In the genomic region with DNA sequence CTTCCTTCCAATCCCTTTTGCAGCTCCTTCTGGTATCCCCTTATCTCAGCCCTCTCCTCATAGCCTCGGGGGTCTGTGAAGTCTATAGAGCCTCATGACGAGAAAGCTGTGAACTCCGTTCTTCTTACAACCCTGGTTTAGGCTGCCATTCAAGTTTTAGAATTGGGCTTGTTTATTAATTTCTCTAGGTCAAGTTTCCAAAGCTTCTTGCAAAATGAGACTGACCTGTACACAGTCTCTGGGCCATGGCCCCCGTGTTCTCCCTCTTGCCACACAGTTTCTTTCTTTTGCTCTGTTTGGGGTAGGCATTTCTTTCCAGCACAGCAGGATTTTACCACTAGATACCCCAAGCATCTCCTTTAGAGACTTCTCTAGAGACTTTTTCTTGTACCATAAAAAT, we compare ENCODE assay signal across 18 mouse cellular contexts.
"Had no signal": no experiment of that assay in that cellular context is flagged by ENCODE, and none has a peak within 500 bp of the region (broad histone marks: within the 10 kb centered on the region; RNA-seq: fewer than 3 reads in every experiment).

No protein-coding gene starts in this region.

- H3K4me2 ChIP-seq: limb, embryonic 12.5 days; limb, embryonic 15.5 days; liver, embryonic 13.5 days; midbrain, embryonic 12.5 days; midbrain, embryonic 15.5 days; neural tube, embryonic 12.5 days; neural tube, embryonic 15.5 days; stomach, embryonic 15.5 days had no signal

- H3K36me3 ChIP-seq: limb, embryonic 12.5 days; limb, embryonic 15.5 days; liver, embryonic 13.5 days; midbrain, embryonic 12.5 days; midbrain, embryonic 15.5 days; neural tube, embryonic 12.5 days; neural tube, embryonic 15.5 days; stomach, embryonic 15.5 days had no signal

- H3K27me3 ChIP-seq: limb, embryonic 12.5 days; limb, embryonic 15.5 days; liver, embryonic 13.5 days; midbrain, embryonic 12.5 days; midbrain, embryonic 15.5 days; neural tube, embryonic 12.5 days; neural tube, embryonic 15.5 days; stomach, embryonic 15.5 days had no signal

- H3K9me3 ChIP-seq: limb, embryonic 12.5 days; limb, embryonic 15.5 days; liver, embryonic 13.5 days; midbrain, embryonic 12.5 days; midbrain, embryonic 15.5 days; neural tube, embryonic 12.5 days; neural tube, embryonic 15.5 days; stomach, embryonic 15.5 days had no signal

- ATAC-seq: intestine, embryonic 16.5 days; midbrain, embryonic 15.5 days had no signal

- H3K27ac ChIP-seq: limb, embryonic 12.5 days; limb, embryonic 15.5 days; liver, embryonic 13.5 days; macrophage; midbrain, embryonic 12.5 days; midbrain, embryonic 15.5 days; neural tube, embryonic 12.5 days; neural tube, embryonic 15.5 days; stomach, embryonic 15.5 days had no signal

- H3K4me3 ChIP-seq: limb, embryonic 12.5 days; limb, embryonic 15.5 days; liver, embryonic 13.5 days; midbrain, embryonic 12.5 days; midbrain, embryonic 15.5 days; neural tube, embryonic 12.5 days; neural tube, embryonic 15.5 days; stomach, embryonic 15.5 days had no signal

- H3K4me1 ChIP-seq: limb, embryonic 15.5 days; neural tube, embryonic 12.5 days; stomach, embryonic 15.5 days had no signal

- DNase-seq: kidney, adult 18-20 months; kidney, adult 9 months; kidney, postnatal 14 days; kidney, postnatal 4 days; left cerebral cortex, postnatal 4 days; liver, embryonic 13.5 days; right cerebral cortex, postnatal 25 days; spleen, adult 18-20 months; thymus, postnatal 36 days had no signal

- H3K9ac ChIP-seq: limb, embryonic 12.5 days; limb, embryonic 15.5 days; liver, embryonic 13.5 days; midbrain, embryonic 12.5 days; midbrain, embryonic 15.5 days; neural tube, embryonic 12.5 days; neural tube, embryonic 15.5 days; stomach, embryonic 15.5 days had no signal
